Mouse (Mus musculus): Measurements from ENCODE around the gene Prss53. TPM values are rescaled to one million over a fixed set of nuclear protein-coding genes. Genes with fewer than 3 reads are reported as not detected.

Prss53 gene
- polyA plus RNA-seq (2012; rRNA removed): 0.37 and 0.40 TPM in 2 replicates

GRCm38 (mm10) chr7:127890798-127891197 lies at the start of gene Prss53:
TSS of gene Prss53 (minus strand) at chr7:127890970.

DNA sequence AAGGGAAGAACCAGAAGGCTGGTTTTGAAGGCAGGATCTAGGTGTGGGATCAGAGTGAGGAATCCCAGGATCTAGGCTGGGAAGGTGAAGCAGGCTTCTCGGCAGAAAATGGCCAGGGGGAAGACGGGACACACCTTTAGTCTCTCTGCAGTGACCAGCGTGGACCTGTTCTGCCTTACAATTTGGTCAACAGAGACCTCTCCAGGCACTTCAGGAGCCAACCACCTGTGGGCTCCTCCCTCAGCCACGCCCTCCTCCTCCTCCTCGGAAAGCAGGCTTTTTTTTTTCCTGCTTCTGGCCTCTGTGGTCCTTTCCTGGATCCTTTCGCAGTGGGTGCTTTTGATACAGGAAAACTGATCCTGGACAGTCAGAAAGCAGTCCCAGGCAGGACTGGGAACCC lies 39.2 kb upstream of the Prss53 start, which contains the start of gene Prss8:
Gene Prss8 (minus strand): TSS at position 182 of the 400 bp plus-strand sequence.

GRCm38 (mm10) chr7:127912190-127912871 lies 21.6 kb upstream of the Prss53 start, which contains the start of gene Kat8:
TSS of gene Kat8 (plus strand) at chr7:127912516.

GRCm38 (mm10) chr7:127903971-127904796 lies 13.4 kb upstream of the Prss53 start, which contains the start of gene Bckdk:
TSS of gene Bckdk (plus strand) at chr7:127904082.

DNA sequence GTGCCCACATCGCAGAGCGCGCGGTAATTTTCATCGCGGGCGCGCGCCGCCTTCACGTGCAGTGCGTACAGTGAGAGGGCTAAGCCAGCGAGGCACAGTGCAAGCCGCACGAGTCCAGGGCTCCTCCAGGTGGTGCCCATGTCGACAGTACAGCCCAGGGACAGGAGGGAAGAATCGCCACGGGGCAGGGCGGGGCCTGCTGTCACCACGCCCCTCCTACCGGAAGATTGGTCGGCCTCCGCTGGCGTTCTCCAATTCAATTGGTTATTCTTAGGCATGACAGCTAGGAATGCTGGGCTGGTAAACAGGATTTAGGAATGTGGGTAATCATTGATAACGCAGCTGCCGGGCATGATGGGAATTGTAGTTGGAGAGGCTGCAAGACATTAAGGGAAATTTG lies 4.7 kb upstream of the Prss53 start, which contains the start of the genes Gm21974 and Vkorc1:
Gene Gm21974 (minus strand): TSS at position 13 of the 400 bp plus-strand sequence.
Gene Vkorc1 (minus strand): TSS at position 176 of the 400 bp plus-strand sequence.

GRCm38 (mm10) chr7:127876467-127877348 lies 14.1 kb downstream of the Prss53 start, which contains the start of gene Zfp668:
TSS of gene Zfp668 (minus strand) at chr7:127876828.

GRCm38 (mm10) chr7:127876041-127876466 lies 14.7 kb downstream of the Prss53 start, which contains the start of gene Zfp646:
TSS of gene Zfp646 (plus strand) at chr7:127876221.

Other genes with a start within 250 kb of the Prss53 start
- gene Bcl7c, start 182.0 kb downstream of the Prss53 start, polyA plus RNA-seq (2012; rRNA removed): 12.5 and 12.9 TPM in 2 replicates
- gene Ctf1, start 178.2 kb downstream of the Prss53 start, polyA plus RNA-seq (2012; rRNA removed): 2.0 and 2.3 TPM in 2 replicates
- not detected in 2 replicates for gene Ctf2, start 158.8 kb downstream of the Prss53 start, polyA plus RNA-seq (2012; rRNA removed)
- gene Fbxl19, start 146.4 kb downstream of the Prss53 start, polyA plus RNA-seq (2012; rRNA removed): 10.2 and 11.0 TPM in 2 replicates
- 4.6 and 6.9 TPM in 2 replicates for gene Orai3, start 121.2 kb downstream of the Prss53 start, polyA plus RNA-seq (2012; rRNA removed)
- gene Setd1a, start 114.3 kb downstream of the Prss53 start, polyA plus RNA-seq (2012; rRNA removed): 4.3 and 6.2 TPM in 2 replicates
- 0.90 and 1.2 TPM in 2 replicates for gene Gm49388, start 105.4 kb downstream of the Prss53 start, polyA plus RNA-seq (2012; rRNA removed)
- gene Hsd3b7, start 90.4 kb downstream of the Prss53 start, polyA plus RNA-seq (2012; rRNA removed): 39.0 and 44.6 TPM in 2 replicates
- 36.4 and 37.2 TPM in 2 replicates for gene Stx4a, start 66.7 kb downstream of the Prss53 start, polyA plus RNA-seq (2012; rRNA removed)
- 1.1 TPM in 2 replicates for gene Stx1b, start 66.4 kb downstream of the Prss53 start, polyA plus RNA-seq (2012; rRNA removed)
- 6.1 and 7.2 TPM in 2 replicates for gene Zfp646, start 14.7 kb downstream of the Prss53 start, polyA plus RNA-seq (2012; rRNA removed)
- 2.2 and 2.9 TPM in 2 replicates for gene Zfp668, start 14.1 kb downstream of the Prss53 start, polyA plus RNA-seq (2012; rRNA removed)
- gene Gm21974, start 4.5 kb upstream of the Prss53 start, polyA plus RNA-seq (2012; rRNA removed): not detected in 2 replicates
- 65.8 and 72.2 TPM in 2 replicates for gene Vkorc1, start 4.6 kb upstream of the Prss53 start, polyA plus RNA-seq (2012; rRNA removed)
- 24.1 and 27.2 TPM in 2 replicates for gene Bckdk, start 13.1 kb upstream of the Prss53 start, polyA plus RNA-seq (2012; rRNA removed)
- 12.5 and 14.2 TPM in 2 replicates for gene Kat8, start 21.5 kb upstream of the Prss53 start, polyA plus RNA-seq (2012; rRNA removed)
- 7.2 and 8.8 TPM in 2 replicates for gene Prss8, start 39.1 kb upstream of the Prss53 start, polyA plus RNA-seq (2012; rRNA removed)
- 1.6 and 2.2 TPM in 2 replicates for gene Prss36, start 55.8 kb upstream of the Prss53 start, polyA plus RNA-seq (2012; rRNA removed)
- gene Fus, start 76.5 kb upstream of the Prss53 start, polyA plus RNA-seq (2012; rRNA removed): 279 and 290 TPM in 2 replicates
- gene Pycard, start 102.9 kb upstream of the Prss53 start, polyA plus RNA-seq (2012; rRNA removed): 16.5 and 20.1 TPM in 2 replicates
- gene Trim72, start 113.0 kb upstream of the Prss53 start, polyA plus RNA-seq (2012; rRNA removed): 0.05 and 0.67 TPM in 2 replicates
- 2.0 and 2.8 TPM in 2 replicates for gene Itgam, start 171.7 kb upstream of the Prss53 start, polyA plus RNA-seq (2012; rRNA removed)
- gene Gm49368, start 171.7 kb upstream of the Prss53 start, polyA plus RNA-seq (2012; rRNA removed): 0.01 TPM in 1 of 2 replicates, not detected in the other
- gene Itgax, start 238.6 kb upstream of the Prss53 start, polyA plus RNA-seq (2012; rRNA removed): 0.12 TPM in 2 replicates